In the genomic region with DNA sequence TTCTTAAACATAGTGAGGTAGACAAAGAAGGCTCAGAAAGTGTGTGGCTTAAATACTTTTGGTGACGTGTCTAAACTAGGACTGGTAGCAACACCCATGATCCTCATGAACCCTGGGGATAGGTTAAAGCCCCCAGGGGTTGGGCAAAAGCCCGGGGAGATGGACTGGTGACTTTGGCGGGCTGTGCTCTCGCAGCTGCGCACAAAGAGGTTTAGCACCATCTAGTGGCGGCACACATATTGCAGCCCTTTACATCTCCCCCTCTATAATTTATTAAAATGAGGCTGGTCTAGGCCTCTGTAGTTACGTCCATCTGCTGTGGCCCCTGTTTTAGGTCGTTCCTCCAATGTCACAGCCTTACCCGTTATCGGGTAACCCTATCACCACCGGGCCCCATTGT, we compare ENCODE assay signal across 1 mouse cellular context.
TF ChIP-seq lines count a peak whose summit lies in the region.

No protein-coding gene starts in this region.

TF ChIP-seq in CH12.LX, 34 proteins besides CTCF, POLR2A, EP300 and RAD21:
- peak; percentile 63 for TF ChIP-seq SMC3 (IDR thresholded peaks at IDR 0.05; ENCODE audit: low read depth, low read length)
- TF ChIP-seq NRF1 (IDR thresholded peaks at IDR 0.05; ENCODE audit: low read depth, low read length) = peak; percentile 53
